ENCODE assay signal across 20 mouse cellular contexts in genomic region chr5:145490300-145490699, GRCm38 (mm10). TPM values are rescaled to one million over a fixed set of nuclear protein-coding genes. Genes with fewer than 3 reads are reported as not detected.
"Had no signal": no experiment of that assay in that cellular context is flagged by ENCODE, and none has a peak within 500 bp of the region (broad histone marks: within the 10 kb centered on the region; RNA-seq: fewer than 3 reads in every experiment).

No protein-coding gene starts in this region.

- DNase-seq: left cerebral cortex, postnatal 4 days; liver; liver, embryonic 13.5 days; liver, postnatal 0 days; lung, adult 18-20 months; lung, adult 2 months; lung, embryonic 14.5 days; lung, postnatal 10 days; lung, postnatal 14 days; lung, postnatal 36 days; midbrain, embryonic 14.5 days had no signal

RNA-seq across cellular contexts. Expression of gene Cyp3a16, which starts 20.8 kb away (rescaled TPM):
- total RNA-seq: left cerebral cortex, postnatal 10 days; left cerebral cortex, postnatal 14 days; left cerebral cortex, postnatal 25 days; left cerebral cortex, postnatal 36 days; left cerebral cortex, postnatal 4 days; megakaryocyte progenitor cell, adult 5-6 weeks; megakaryocyte, adult 5-6 weeks; megakaryocyte-erythroid progenitor cell, adult 5-6 weeks; midbrain, postnatal 0 days; monocyte, adult 5-6 weeks had no signal
